Mouse (Mus musculus): ENCODE data around the gene Gyg. TPM values are rescaled to one million over a fixed set of nuclear protein-coding genes. Genes with fewer than 3 reads are reported as not detected.

The Gyg gene
- polyA plus RNA-seq, 1 experiment from 2014 or later: 33.2 TPM

DNA sequence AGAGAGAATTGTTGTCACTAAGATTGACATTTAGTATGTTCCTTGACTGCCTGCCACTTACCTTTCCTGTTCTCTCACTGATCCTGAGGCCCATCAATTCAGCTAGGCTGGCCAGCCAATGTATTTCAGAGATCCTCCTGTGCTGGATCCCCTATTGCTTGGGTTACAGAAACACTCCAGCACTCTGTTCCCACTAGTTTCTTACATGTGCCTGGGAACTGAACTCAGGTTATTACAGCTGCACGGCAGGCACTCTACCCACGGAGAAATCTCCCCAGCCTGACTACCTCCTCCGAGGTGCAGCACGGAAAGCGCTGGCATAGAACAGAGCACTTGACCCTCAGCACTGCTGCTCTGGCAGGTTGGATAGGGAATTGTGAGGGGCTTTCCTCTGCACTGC, 7.5 kb downstream of the Gyg start:
- H3K27ac ChIP-seq (ENCODE audit: low read depth, low read length): no peak overlapping the region
- no peak for ATAC-seq
- DNase-seq (ENCODE audit: low spot score): no peak
- H3K9ac ChIP-seq (ENCODE audit: low read length): no peak overlapping the region
- WGBS: 81% methylated on average over 5 of the region's 5 CpGs
- H3K9me3 ChIP-seq (replicated peaks; ENCODE audit: control insufficient read depth, low read length): no peaks in the 10 kb centered on the region
- no peak overlapping the region for H3K4me3 ChIP-seq (ENCODE audit: low read depth, low read length)
- H3K27me3 ChIP-seq (replicated peaks; ENCODE audit: control insufficient read depth, insufficient read depth, low read length): no peaks in the 10 kb centered on the region
- H3K36me3 ChIP-seq (ENCODE audit: control insufficient read depth, insufficient read depth, low read length): no peaks in the 10 kb centered on the region
- no peaks in the 10 kb centered on the region for H3K4me1 ChIP-seq (ENCODE audit: control insufficient read depth, insufficient read depth, low read length)
- no peak overlapping the region for H3K4me2 ChIP-seq (ENCODE audit: low read length)

DNA sequence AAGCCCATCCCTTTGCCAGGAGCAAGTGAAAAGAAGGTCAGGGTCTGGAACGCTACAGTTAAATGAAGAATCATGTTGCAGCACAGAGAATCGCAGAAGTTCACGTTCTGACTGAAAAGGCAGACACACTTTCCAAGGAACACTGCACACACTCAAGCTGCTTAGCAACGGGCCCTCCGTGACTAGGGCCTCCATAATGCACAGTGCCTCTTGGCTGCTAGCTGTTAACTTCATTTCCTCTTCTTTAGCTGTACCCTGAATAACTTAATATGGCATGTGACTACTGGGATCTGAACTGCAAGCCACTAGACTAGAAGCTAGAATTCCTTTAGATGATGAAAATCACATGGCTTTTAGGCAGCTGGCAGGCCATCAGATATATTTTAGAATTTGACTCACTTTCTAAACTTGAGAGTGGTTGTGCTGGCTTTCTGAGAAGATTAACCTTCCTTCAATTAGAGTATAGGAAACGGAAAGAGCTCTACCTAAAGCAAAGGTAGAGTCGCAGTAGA, 8.2 kb downstream of the Gyg start:
- Histone ChIP-seq H3K36me3 (ENCODE audit: control insufficient read depth, insufficient read depth, low read length) (no peaks in the 10 kb centered on the region), H3K27ac (ENCODE audit: low read depth, low read length) (no peak overlapping the region), H3K27me3 (replicated peaks; ENCODE audit: control insufficient read depth, insufficient read depth, low read length) (no peaks in the 10 kb centered on the region), H3K4me2 (ENCODE audit: low read length) (no peak overlapping the region), H3K9me3 (replicated peaks; ENCODE audit: control insufficient read depth, low read length) (no peaks in the 10 kb centered on the region), H3K4me1 (ENCODE audit: control insufficient read depth, insufficient read depth, low read length) (no peaks in the 10 kb centered on the region), H3K4me3 (ENCODE audit: low read depth, low read length) (no peak overlapping the region), H3K9ac (ENCODE audit: low read length) (no peak overlapping the region)
- peak; percentile 37; the same call in 1 of the 2 replicates for ATAC-seq
- WGBS: 58% methylated on average over 7 of the region's 7 CpGs
- peak; percentile 20 for DNase-seq (ENCODE audit: low spot score)

DNA sequence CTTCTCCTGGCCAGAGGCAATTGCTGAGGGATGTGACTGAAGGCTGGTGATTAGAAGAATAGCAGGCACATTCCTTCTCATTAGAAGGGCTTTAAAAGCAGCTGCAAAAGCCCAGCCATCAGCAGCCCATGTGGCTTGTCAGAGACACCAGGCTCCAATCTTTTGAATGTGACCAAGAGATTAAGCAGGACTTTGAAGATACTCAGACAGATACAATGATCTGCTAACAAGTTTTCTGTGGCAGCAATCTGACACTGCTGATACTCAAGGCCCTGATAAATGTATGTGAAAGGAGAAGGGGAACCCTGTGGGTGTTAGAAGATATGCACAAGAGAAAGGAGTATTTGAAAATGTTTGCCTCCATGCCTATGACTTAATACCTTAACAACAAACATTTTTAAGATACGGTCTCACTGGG, 9.4 kb downstream of the Gyg start:
- DNase-seq (ENCODE audit: low spot score): no peak
- no peaks in the 10 kb centered on the region for H3K27me3 ChIP-seq (replicated peaks; ENCODE audit: control insufficient read depth, insufficient read depth, low read length)
- no peak overlapping the region for H3K4me2 ChIP-seq (ENCODE audit: low read length)
- H3K27ac ChIP-seq (ENCODE audit: low read depth, low read length): no peak overlapping the region
- no peak overlapping the region for H3K9ac ChIP-seq (ENCODE audit: low read length)
- H3K4me1 ChIP-seq (ENCODE audit: control insufficient read depth, insufficient read depth, low read length): no peaks in the 10 kb centered on the region
- H3K36me3 ChIP-seq (ENCODE audit: control insufficient read depth, insufficient read depth, low read length): no peaks in the 10 kb centered on the region
- no peak overlapping the region for H3K4me3 ChIP-seq (ENCODE audit: low read depth, low read length)
- H3K9me3 ChIP-seq (replicated peaks; ENCODE audit: control insufficient read depth, low read length): no peaks in the 10 kb centered on the region
- 15% methylated on average over 1 of the region's 1 CpGs for WGBS
- no peak for ATAC-seq

DNA sequence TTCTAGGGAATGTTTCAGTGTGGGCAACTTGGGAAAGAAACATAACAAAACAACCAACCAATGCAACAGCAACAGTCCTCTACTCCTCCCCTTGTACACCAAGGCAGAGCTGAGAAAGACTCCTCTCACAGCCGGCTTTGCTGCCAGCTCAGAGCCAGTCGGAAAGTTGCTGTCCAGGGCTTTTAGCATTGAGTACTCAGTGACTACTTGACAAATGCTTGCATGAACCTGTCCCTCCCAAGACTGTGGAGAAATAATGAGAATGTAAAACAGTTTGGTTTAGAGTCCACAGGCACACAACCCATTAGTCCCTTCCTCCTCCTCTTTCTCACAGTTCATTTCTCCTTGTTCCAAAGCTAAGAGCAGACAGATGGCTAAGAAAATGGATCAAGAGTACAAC, 10.7 kb downstream of the Gyg start:
- ATAC-seq (no peak), DNase-seq (ENCODE audit: low spot score) (no peak)
- no peak overlapping the region for H3K9ac ChIP-seq (ENCODE audit: low read length)
- no peaks in the 10 kb centered on the region for H3K9me3 ChIP-seq (replicated peaks; ENCODE audit: control insufficient read depth, low read length)
- no peak overlapping the region for H3K4me3 ChIP-seq (ENCODE audit: low read depth, low read length)
- 10% methylated on average over 2 of the region's 2 CpGs for WGBS
- H3K27me3 ChIP-seq (replicated peaks; ENCODE audit: control insufficient read depth, insufficient read depth, low read length): no peaks in the 10 kb centered on the region
- no peaks in the 10 kb centered on the region for H3K36me3 ChIP-seq (ENCODE audit: control insufficient read depth, insufficient read depth, low read length)
- H3K4me2 ChIP-seq (ENCODE audit: low read length): no peak overlapping the region
- no peaks in the 10 kb centered on the region for H3K4me1 ChIP-seq (ENCODE audit: control insufficient read depth, insufficient read depth, low read length)
- H3K27ac ChIP-seq (ENCODE audit: low read depth, low read length): no peak overlapping the region

DNA sequence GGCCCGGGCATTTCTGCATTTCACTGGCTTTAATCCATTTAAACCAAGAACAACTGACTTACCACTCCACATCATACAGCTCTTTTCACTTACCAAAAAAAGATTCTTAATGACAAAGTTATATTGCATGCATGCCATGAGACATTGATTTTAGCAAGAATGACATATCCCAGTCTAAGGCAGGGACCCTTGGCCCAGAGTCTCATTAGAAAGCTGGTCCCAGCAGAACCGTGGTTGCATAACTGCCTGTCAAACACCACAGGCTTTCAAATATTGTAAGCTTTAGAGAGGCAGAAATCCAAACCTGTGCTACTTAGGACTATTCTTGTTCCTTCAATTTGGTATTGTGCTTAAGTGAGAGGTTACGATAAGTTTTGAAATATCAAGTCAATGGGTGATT, 11.4 kb downstream of the Gyg start:
- Histone ChIP-seq H3K4me2 (ENCODE audit: low read length) (no peak overlapping the region), H3K9me3 (replicated peaks; ENCODE audit: control insufficient read depth, low read length) (no peaks in the 10 kb centered on the region), H3K4me3 (ENCODE audit: low read depth, low read length) (no peak overlapping the region), H3K36me3 (ENCODE audit: control insufficient read depth, insufficient read depth, low read length) (no peaks in the 10 kb centered on the region), H3K27ac (ENCODE audit: low read depth, low read length) (no peak overlapping the region), H3K4me1 (ENCODE audit: control insufficient read depth, insufficient read depth, low read length) (no peaks in the 10 kb centered on the region), H3K27me3 (replicated peaks; ENCODE audit: control insufficient read depth, insufficient read depth, low read length) (no peaks in the 10 kb centered on the region), H3K9ac (ENCODE audit: low read length) (no peak overlapping the region)
- WGBS: 54% methylated on average over 3 of the region's 3 CpGs
- ATAC-seq (no peak), DNase-seq (ENCODE audit: low spot score) (no peak)

DNA sequence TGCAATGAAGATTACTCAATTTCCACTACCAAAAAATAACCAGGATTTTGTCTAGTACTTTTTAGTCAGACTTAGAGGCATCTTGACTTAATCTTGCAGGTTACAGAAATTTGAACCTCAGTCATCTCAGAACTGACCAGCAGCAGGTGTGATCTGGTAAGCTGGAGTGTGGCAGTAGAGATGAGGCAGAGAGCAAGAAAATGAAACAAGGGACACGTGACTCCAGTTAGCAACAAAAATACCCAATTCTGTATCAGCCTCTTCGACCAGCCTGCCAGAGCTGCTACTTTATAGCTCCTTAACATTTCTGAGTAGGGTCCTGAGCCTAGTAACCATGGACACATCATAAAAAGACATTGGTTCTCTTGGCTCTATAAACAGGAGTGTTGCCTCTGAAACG, 12.5 kb downstream of the Gyg start:
- ATAC-seq: no peak
- no peak for DNase-seq (ENCODE audit: low spot score)
- Histone ChIP-seq H3K9ac (ENCODE audit: low read length) (no peak overlapping the region), H3K4me2 (ENCODE audit: low read length) (no peak overlapping the region), H3K36me3 (ENCODE audit: control insufficient read depth, insufficient read depth, low read length) (no peaks in the 10 kb centered on the region), H3K27ac (ENCODE audit: low read depth, low read length) (no peak overlapping the region), H3K4me1 (ENCODE audit: control insufficient read depth, insufficient read depth, low read length) (no peaks in the 10 kb centered on the region), H3K4me3 (ENCODE audit: low read depth, low read length) (no peak overlapping the region), H3K9me3 (replicated peaks; ENCODE audit: control insufficient read depth, low read length) (no peaks in the 10 kb centered on the region), H3K27me3 (replicated peaks; ENCODE audit: control insufficient read depth, insufficient read depth, low read length) (no peaks in the 10 kb centered on the region)
- 85% methylated on average over 3 of the region's 3 CpGs for WGBS

DNA sequence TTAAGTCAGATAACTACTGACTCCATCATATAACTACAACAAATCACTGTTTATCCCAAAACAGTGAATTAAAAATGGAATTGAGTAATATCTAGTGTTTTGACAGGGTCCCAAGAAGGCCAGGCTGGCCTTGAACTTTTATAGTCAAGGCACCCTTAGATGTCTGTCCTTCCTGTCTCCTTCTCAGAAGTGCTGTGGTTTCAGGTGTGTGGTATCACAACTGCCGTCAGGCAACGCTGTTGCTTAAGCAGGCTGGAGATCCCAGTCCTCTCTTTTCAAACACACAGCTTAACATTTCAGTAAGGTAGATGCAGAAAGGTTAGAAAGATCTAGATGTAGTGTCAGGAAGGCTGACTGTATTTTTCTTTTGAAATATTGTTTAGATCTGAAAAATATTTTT, 13.0 kb downstream of the Gyg start:
- Histone ChIP-seq H3K9ac (ENCODE audit: low read length) (no peak overlapping the region), H3K27ac (ENCODE audit: low read depth, low read length) (no peak overlapping the region), H3K4me1 (ENCODE audit: control insufficient read depth, insufficient read depth, low read length) (no peaks in the 10 kb centered on the region), H3K4me3 (ENCODE audit: low read depth, low read length) (no peak overlapping the region), H3K9me3 (replicated peaks; ENCODE audit: control insufficient read depth, low read length) (no peaks in the 10 kb centered on the region), H3K36me3 (ENCODE audit: control insufficient read depth, insufficient read depth, low read length) (no peaks in the 10 kb centered on the region), H3K27me3 (replicated peaks; ENCODE audit: control insufficient read depth, insufficient read depth, low read length) (no peaks in the 10 kb centered on the region), H3K4me2 (ENCODE audit: low read length) (no peak overlapping the region)
- no peak for DNase-seq (ENCODE audit: low spot score)
- ATAC-seq: no peak
- WGBS: 86% methylated on average over 2 of the region's 2 CpGs

DNA sequence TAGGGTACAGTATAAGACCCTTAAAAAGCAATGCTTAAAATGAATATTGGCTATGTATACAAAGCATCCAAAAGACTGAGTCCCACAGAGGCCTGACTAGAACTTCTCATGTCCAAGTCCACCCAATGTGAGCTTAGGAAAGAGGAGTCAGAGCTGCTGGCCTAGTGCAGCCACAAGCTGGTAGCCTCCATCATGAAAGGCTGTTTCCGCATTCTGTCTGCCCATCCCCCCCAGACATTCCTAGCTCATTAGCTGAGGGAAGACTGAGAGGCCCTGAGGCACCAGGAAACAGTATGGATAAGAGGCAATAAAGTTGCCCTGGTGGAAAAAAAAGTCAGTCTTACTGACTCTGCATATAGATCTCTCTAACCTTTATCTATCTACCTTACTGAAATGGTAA, 13.4 kb downstream of the Gyg start:
- 19% methylated on average over 1 of the region's 1 CpGs for WGBS
- ATAC-seq (no peak), DNase-seq (ENCODE audit: low spot score) (no peak)
- H3K36me3 ChIP-seq (ENCODE audit: control insufficient read depth, insufficient read depth, low read length): no peaks in the 10 kb centered on the region
- no peak overlapping the region for H3K4me3 ChIP-seq (ENCODE audit: low read depth, low read length)
- H3K9ac ChIP-seq (ENCODE audit: low read length): no peak overlapping the region
- H3K27me3 ChIP-seq (replicated peaks; ENCODE audit: control insufficient read depth, insufficient read depth, low read length): no peaks in the 10 kb centered on the region
- no peaks in the 10 kb centered on the region for H3K4me1 ChIP-seq (ENCODE audit: control insufficient read depth, insufficient read depth, low read length)
- H3K4me2 ChIP-seq (ENCODE audit: low read length): no peak overlapping the region
- H3K27ac ChIP-seq (ENCODE audit: low read depth, low read length): no peak overlapping the region
- H3K9me3 ChIP-seq (replicated peaks; ENCODE audit: control insufficient read depth, low read length): no peaks in the 10 kb centered on the region

DNA sequence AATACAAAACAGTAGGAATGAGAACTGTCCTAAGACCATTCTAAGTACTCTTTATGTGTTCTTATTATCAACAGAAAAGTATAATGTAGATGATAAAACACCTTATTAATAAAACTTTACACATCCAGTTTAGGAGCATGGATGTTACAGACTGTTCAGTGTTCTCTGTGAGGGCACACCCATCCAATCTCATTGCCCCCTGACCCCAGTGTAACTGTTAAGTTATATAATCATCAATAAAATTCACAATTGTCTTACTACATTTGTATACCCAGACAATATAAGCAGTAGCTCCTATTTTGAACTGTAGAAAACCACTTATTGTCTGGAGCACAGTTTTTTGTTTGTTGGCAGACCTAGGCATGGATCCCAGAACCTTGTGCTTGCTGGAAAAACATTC, 13.9 kb downstream of the Gyg start:
- no peaks in the 10 kb centered on the region for H3K9me3 ChIP-seq (replicated peaks; ENCODE audit: control insufficient read depth, low read length)
- H3K4me1 ChIP-seq (ENCODE audit: control insufficient read depth, insufficient read depth, low read length): no peaks in the 10 kb centered on the region
- no peak overlapping the region for H3K27ac ChIP-seq (ENCODE audit: low read depth, low read length)
- no peak for ATAC-seq
- H3K36me3 ChIP-seq (ENCODE audit: control insufficient read depth, insufficient read depth, low read length): no peaks in the 10 kb centered on the region
- H3K27me3 ChIP-seq (replicated peaks; ENCODE audit: control insufficient read depth, insufficient read depth, low read length): no peaks in the 10 kb centered on the region
- no peak overlapping the region for H3K4me3 ChIP-seq (ENCODE audit: low read depth, low read length)
- no peak overlapping the region for H3K4me2 ChIP-seq (ENCODE audit: low read length)
- no peak for DNase-seq (ENCODE audit: low spot score)
- H3K9ac ChIP-seq (ENCODE audit: low read length): no peak overlapping the region
